Mouse (Mus musculus) myocyte (in vitro differentiated cells): Measurements from ENCODE around the gene Clpb.

Experiments
- CEBPB ChIP-seq: IDR thresholded peaks from 2 replicates; pipeline ENCODE4 v1.6.1; 2011; ENCODE audit warnings: mild to moderate bottlenecking, moderate library complexity; ENCODE audit not compliant: poor library complexity, insufficient read depth, severe bottlenecking
- E2F4 ChIP-seq: IDR thresholded peaks from one replicate; pipeline ENCODE4 v1.6.1; 2011; ENCODE audit warnings: mild to moderate bottlenecking, control low read depth, moderate library complexity; ENCODE audit not compliant: insufficient read depth
- MAX ChIP-seq: IDR thresholded peaks from one replicate; pipeline ENCODE4 v1.6.1; 2011; ENCODE audit warnings: low read depth, mild to moderate bottlenecking, control low read depth
- MYOD1 ChIP-seq, 3 experiments: IDR thresholded peaks; one replicate each; pipeline ENCODE4 v1.6.1; 2011; ENCODE audit warnings: control low read depth in 2 of 3, low read depth in 2 of 3, mild to moderate bottlenecking in 2 of 3, moderate library complexity in 1 of 3; ENCODE audit not compliant: insufficient read length in 2 of 3, control insufficient read depth in 1 of 3
- MYOG ChIP-seq, 3 experiments: IDR thresholded peaks; one replicate each; pipeline ENCODE4 v1.6.1; 2011; ENCODE audit warnings: control low read depth in 2 of 3, low read depth in 2 of 3, mild to moderate bottlenecking in 2 of 3; ENCODE audit not compliant: insufficient read length in 2 of 3, control insufficient read depth in 1 of 3, insufficient read depth in 1 of 3
- POLR2A ChIP-seq: IDR thresholded peaks from one replicate; pipeline ENCODE4 v1.6.1; 2011; ENCODE audit warnings: low read depth, mild to moderate bottlenecking, control low read depth, moderate library complexity; ENCODE audit not compliant: insufficient read length
- POLR2AphosphoS2 ChIP-seq: IDR thresholded peaks from one replicate; pipeline ENCODE4 v1.6.1; 2011; ENCODE audit warnings: low read depth, control low read depth; ENCODE audit not compliant: insufficient read length
- REST ChIP-seq: IDR thresholded peaks from one replicate; pipeline ENCODE4 v1.6.1; 2011; ENCODE audit warnings: mild to moderate bottlenecking, control low read depth, moderate library complexity; ENCODE audit not compliant: insufficient read depth, insufficient read length
- SRF ChIP-seq: IDR thresholded peaks from one replicate; pipeline ENCODE4 v1.6.1; 2011; ENCODE audit warnings: low read depth; ENCODE audit not compliant: control insufficient read depth, insufficient read length
- TCF12 ChIP-seq: IDR thresholded peaks from one replicate; pipeline ENCODE4 v1.6.1; 2011; ENCODE audit warnings: mild to moderate bottlenecking, control low read depth; ENCODE audit not compliant: poor library complexity, insufficient read depth, severe bottlenecking
- TCF3 ChIP-seq: IDR thresholded peaks from one replicate; pipeline ENCODE4 v1.6.1; 2011; ENCODE audit warnings: low read depth, control low read depth; ENCODE audit not compliant: insufficient read length
- USF1 ChIP-seq: IDR thresholded peaks from one replicate; pipeline ENCODE4 v1.6.1; 2011; ENCODE audit warnings: low read depth, mild to moderate bottlenecking, control low read depth, moderate library complexity

GRCm38 (mm10) chr7:101735297-101735696, 71.9 kb downstream of the Clpb start:
- TF ChIP-seq POLR2A, result no peak
- TF ChIP-seq MAX, result no peak
- no peak for TF ChIP-seq POLR2AphosphoS2
- no peak for TF ChIP-seq CEBPB
- no peak for TF ChIP-seq USF1
- TF ChIP-seq TCF12, result no peak
- TF ChIP-seq TCF3, result no peak
- TF ChIP-seq MYOD1 (IDR thresholded peaks at IDR 0.05; ENCODE audit: control insufficient read depth in 1 of 3, insufficient read length in 2 of 3, low read depth in 2 of 3), result no peak
- TF ChIP-seq MYOG (IDR thresholded peaks at IDR 0.05; ENCODE audit: control insufficient read depth in 1 of 3, insufficient read depth in 1 of 3, insufficient read length in 2 of 3, low read depth in 2 of 3), result no peak
- TF ChIP-seq E2F4, result no peak
- no peak for TF ChIP-seq REST
- TF ChIP-seq SRF, result no peak
